Mouse (Mus musculus) spleen, adult 2 months (tissue): Measurements from ENCODE around the gene Speer4d.
"Not testable (repeated sequence)": the region's sequence is repeated elsewhere in the genome, so short reads cannot be mapped to it uniquely, and the experiment has no call there.

Source experiments
- CTCF ChIP-seq: fragments of 200-500 bp; IDR thresholded peaks from 2 replicates; pipeline ENCODE4 v1.5.1; 2011; ENCODE audit warnings: mild to moderate bottlenecking, inconsistent platforms; ENCODE audit not compliant: insufficient read depth, insufficient read length, insufficient replicate concordance; ENCODE audit errors: extremely low read depth
- POLR2A ChIP-seq: fragments of 200-500 bp; IDR thresholded peaks from 2 replicates; pipeline ENCODE4 v1.6.1; 2011; ENCODE audit warnings: low read depth, low read length, inconsistent platforms

DNA sequence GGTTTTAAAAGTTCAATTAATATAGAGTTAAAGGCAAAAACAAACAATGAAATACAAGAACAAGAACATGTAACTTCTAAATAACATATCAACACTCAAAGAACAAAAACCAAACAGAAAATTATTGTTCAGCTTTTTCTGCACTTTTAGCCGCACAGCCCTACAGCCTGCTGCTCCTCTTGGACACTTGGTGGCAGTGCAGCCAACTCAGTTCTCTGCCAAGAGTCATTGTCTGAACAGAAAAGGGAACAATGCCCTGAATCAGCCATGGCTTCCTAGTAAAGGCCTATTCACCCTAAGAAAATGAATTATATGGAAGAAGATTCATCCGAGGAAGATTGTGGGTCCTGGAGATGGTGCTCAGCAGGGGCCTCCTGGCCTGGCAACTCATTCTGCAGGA, 33.5 kb downstream of the Speer4d start:
- TF ChIP-seq CTCF, POLR2A: not testable (repeated sequence)
